Mouse (Mus musculus) olfactory bulb, adult 2 months (tissue): ENCODE results near the gene Sec1.

Source experiments
- CTCF ChIP-seq: fragments of 200-500 bp; IDR thresholded peaks from 2 replicates; pipeline ENCODE4 v1.5.1; 2012; ENCODE audit warnings: low read depth, mild to moderate bottlenecking, low read length, moderate library complexity; ENCODE audit not compliant: insufficient read depth
- POLR2A ChIP-seq: fragments of 200-500 bp; IDR thresholded peaks from 2 replicates; pipeline ENCODE4 v1.6.1; 2012; ENCODE audit warnings: mild to moderate bottlenecking, low read depth, low read length, moderate library complexity; ENCODE audit not compliant: insufficient read depth

DNA sequence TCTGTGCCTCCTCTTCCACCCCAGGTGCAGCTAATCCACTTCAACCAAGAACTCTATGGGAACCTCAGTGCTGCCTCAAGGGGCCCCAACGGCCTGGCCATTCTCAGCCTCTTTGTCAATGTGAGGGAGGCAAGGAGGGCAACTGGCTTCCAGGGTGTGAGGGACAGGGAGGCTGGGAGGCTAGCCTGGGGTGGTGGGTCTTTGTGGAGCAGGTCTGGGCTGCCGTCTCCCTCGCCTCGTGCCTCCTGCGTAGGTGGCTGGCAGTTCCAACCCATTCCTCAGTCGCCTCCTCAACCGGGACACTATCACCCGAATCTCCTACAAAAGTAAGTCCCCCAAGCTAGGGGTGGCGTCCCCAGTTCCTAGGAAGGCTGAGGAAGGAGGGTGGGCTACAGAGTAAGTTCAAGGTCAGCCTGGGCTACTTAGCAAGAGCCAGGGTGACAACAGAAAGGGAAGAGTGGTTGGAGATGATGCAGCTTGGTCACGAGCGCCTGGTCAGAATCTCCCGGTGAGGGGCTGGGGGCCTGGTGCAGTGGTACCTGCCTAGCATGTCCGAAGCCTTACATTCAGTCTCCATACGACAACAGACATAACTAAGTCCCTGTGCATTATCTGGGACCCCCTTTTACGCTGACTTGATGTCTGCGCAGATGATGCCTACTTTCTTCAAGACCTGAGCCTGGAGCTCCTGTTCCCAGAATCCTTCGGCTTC, 8.8 kb upstream of the Sec1 start:
- no peak for TF ChIP-seq CTCF
- TF ChIP-seq POLR2A: no peak
